Mouse (Mus musculus): ENCODE measurements at regions not wholly inside any gene's neighbourhood (a gene's known extent, or its start where the extent isn't known, plus 50 kb on each side); places are given as distances from the start of the nearest gene placed in this dataset.

GRCm38 (mm10) chr8:28117997-28118778, 670.7 kb downstream of the Poteg start:
- DNase-seq (ENCODE audit: low spot score in 2 of 2) = no peak

GRCm38 (mm10) chr8:28125021-28125420, 677.6 kb downstream of the Poteg start:
- no peak for DNase-seq (ENCODE audit: low spot score in 2 of 2)

- no peak for DNase-seq (ENCODE audit: low spot score in 2 of 2)
Measured at GRCm38 (mm10) chr8:28141916-28142315, 694.4 kb downstream of the Poteg start.

GRCm38 (mm10) chr8:28148599-28149452, 701.4 kb downstream of the Poteg start:
- DNase-seq (ENCODE audit: low spot score in 2 of 2) = peak; percentile 20 to 31

- no peak for DNase-seq (ENCODE audit: low spot score in 2 of 2)
Measured at GRCm38 (mm10) chr8:28149453-28149767, 701.9 kb downstream of the Poteg start.

- DNase-seq (ENCODE audit: low spot score in 2 of 2) = no peak
Measured at GRCm38 (mm10) chr8:28160651-28161050, 713.2 kb downstream of the Poteg start.

- no peak for DNase-seq (ENCODE audit: low spot score in 2 of 2)
Measured at GRCm38 (mm10) chr8:28168036-28168435, 720.6 kb downstream of the Poteg start.

GRCm38 (mm10) chr8:28171456-28171855, 724.0 kb downstream of the Poteg start:
- DNase-seq (ENCODE audit: low spot score in 2 of 2) = no peak

GRCm38 (mm10) chr8:28195943-28196342, 748.5 kb downstream of the Poteg start:
- DNase-seq (ENCODE audit: low spot score in 2 of 2) = no peak

GRCm38 (mm10) chr8:28235562-28235961, 788.1 kb downstream of the Poteg start:
- no peak for DNase-seq (ENCODE audit: low spot score in 2 of 2)

- DNase-seq (ENCODE audit: low spot score in 2 of 2) = no peak
Measured at GRCm38 (mm10) chr8:28239411-28239810, 791.9 kb downstream of the Poteg start.

- no peak for DNase-seq (ENCODE audit: low spot score in 2 of 2)
Measured at GRCm38 (mm10) chr8:28252399-28253240, 805.1 kb downstream of the Poteg start.

GRCm38 (mm10) chr8:28267277-28267676, 819.8 kb downstream of the Poteg start:
- no peak for DNase-seq (ENCODE audit: low spot score in 2 of 2)

- DNase-seq (ENCODE audit: low spot score in 2 of 2) = no peak
Measured at GRCm38 (mm10) chr8:28284257-28284656, 836.8 kb downstream of the Poteg start.

- peak; percentile 3 to 7 for DNase-seq (ENCODE audit: low spot score in 2 of 2)
Measured at GRCm38 (mm10) chr8:28298896-28299793, 851.7 kb downstream of the Poteg start.

GRCm38 (mm10) chr8:28317081-28317480, 869.6 kb downstream of the Poteg start:
- DNase-seq (ENCODE audit: low spot score in 2 of 2) = no peak

GRCm38 (mm10) chr8:28333388-28333787, 885.9 kb downstream of the Poteg start:
- DNase-seq (ENCODE audit: low spot score in 2 of 2) = no peak

GRCm38 (mm10) chr8:28337484-28337883, 890.0 kb downstream of the Poteg start:
- no peak for DNase-seq (ENCODE audit: low spot score in 2 of 2)

- peak in 1 of 2 experiments; percentile 19 for DNase-seq (ENCODE audit: low spot score in 2 of 2)
Measured at GRCm38 (mm10) chr8:28341236-28341635, 893.8 kb downstream of the Poteg start.

- DNase-seq (ENCODE audit: low spot score in 2 of 2) = no peak
Measured at GRCm38 (mm10) chr8:28366470-28366869, 919.0 kb downstream of the Poteg start.

GRCm38 (mm10) chr8:28367361-28367760, 919.9 kb downstream of the Poteg start:
- DNase-seq (ENCODE audit: low spot score in 2 of 2) = no peak
